Mouse (Mus musculus): ENCODE data around the gene Gimap8. TPM values are rescaled to one million over a fixed set of nuclear protein-coding genes. Genes with fewer than 3 reads are reported as not detected.

Gimap8 gene
- polyA plus RNA-seq, 1 experiment, result 0.21 TPM

- H3K4me3 ChIP-seq (ENCODE audit: control insufficient read depth, low read depth, low read length), result no peak overlapping the region
- TF ChIP-seq POLR2A (IDR thresholded peaks at IDR 0.05; ENCODE audit: control insufficient read depth, low read depth, low read length) (no peak), CTCF (IDR thresholded peaks at IDR 0.05; ENCODE audit: control insufficient read depth, insufficient read depth, insufficient replicate concordance, low read depth, low read length) (no peak)
- H3K27me3 ChIP-seq (ENCODE audit: control insufficient read depth, insufficient read depth, low read length), result no peaks in the 10 kb centered on the region
- no peak overlapping the region for H3K27ac ChIP-seq (ENCODE audit: control insufficient read depth, insufficient read depth, low read depth, low read length)
- no peaks in the 10 kb centered on the region for H3K4me1 ChIP-seq (ENCODE audit: control insufficient read depth, insufficient read depth, low read length)
- no peaks in the 10 kb centered on the region for H3K36me3 ChIP-seq (ENCODE audit: control insufficient read depth, insufficient read depth, low read length)
These were observed 9.1 kb upstream of the Gimap8 start for GRCm38 (mm10) chr6:48637811-48638500.

- H3K36me3 ChIP-seq (ENCODE audit: control insufficient read depth, insufficient read depth, low read length), result no peaks in the 10 kb centered on the region
- no peaks in the 10 kb centered on the region for H3K4me1 ChIP-seq (ENCODE audit: control insufficient read depth, insufficient read depth, low read length)
- TF ChIP-seq CTCF (IDR thresholded peaks at IDR 0.05; ENCODE audit: control insufficient read depth, insufficient read depth, insufficient replicate concordance, low read depth, low read length), result no peak
- no peak for TF ChIP-seq POLR2A (IDR thresholded peaks at IDR 0.05; ENCODE audit: control insufficient read depth, low read depth, low read length)
- no peaks in the 10 kb centered on the region for H3K27me3 ChIP-seq (ENCODE audit: control insufficient read depth, insufficient read depth, low read length)
- H3K4me3 ChIP-seq (ENCODE audit: control insufficient read depth, low read depth, low read length), result no peak overlapping the region
- no peak overlapping the region for H3K27ac ChIP-seq (ENCODE audit: control insufficient read depth, insufficient read depth, low read depth, low read length)
These were observed 8.5 kb upstream of the Gimap8 start for GRCm38 (mm10) chr6:48638553-48638952.

GRCm38 (mm10) chr6:48641391-48641790, 5.6 kb upstream of the Gimap8 start:
- H3K36me3 ChIP-seq (ENCODE audit: control insufficient read depth, insufficient read depth, low read length), result no peaks in the 10 kb centered on the region
- H3K4me1 ChIP-seq (ENCODE audit: control insufficient read depth, insufficient read depth, low read length), result no peaks in the 10 kb centered on the region; the same call in 1 of the 2 replicates
- H3K27ac ChIP-seq (ENCODE audit: control insufficient read depth, insufficient read depth, low read depth, low read length), result no peak overlapping the region
- H3K4me3 ChIP-seq (ENCODE audit: control insufficient read depth, low read depth, low read length), result no peak overlapping the region
- TF ChIP-seq CTCF (IDR thresholded peaks at IDR 0.05; ENCODE audit: control insufficient read depth, insufficient read depth, insufficient replicate concordance, low read depth, low read length), result no peak
- TF ChIP-seq POLR2A (IDR thresholded peaks at IDR 0.05; ENCODE audit: control insufficient read depth, low read depth, low read length), result no peak
- H3K27me3 ChIP-seq (ENCODE audit: control insufficient read depth, insufficient read depth, low read length), result no peaks in the 10 kb centered on the region

GRCm38 (mm10) chr6:48642764-48643292, 4.2 kb upstream of the Gimap8 start:
- no peak overlapping the region for H3K27ac ChIP-seq (ENCODE audit: control insufficient read depth, insufficient read depth, low read depth, low read length)
- H3K4me3 ChIP-seq (ENCODE audit: control insufficient read depth, low read depth, low read length), result no peak overlapping the region
- no peaks in the 10 kb centered on the region for H3K36me3 ChIP-seq (ENCODE audit: control insufficient read depth, insufficient read depth, low read length)
- H3K27me3 ChIP-seq (ENCODE audit: control insufficient read depth, insufficient read depth, low read length), result no peaks in the 10 kb centered on the region
- TF ChIP-seq CTCF (IDR thresholded peaks at IDR 0.05; ENCODE audit: control insufficient read depth, insufficient read depth, insufficient replicate concordance, low read depth, low read length) (no peak), POLR2A (IDR thresholded peaks at IDR 0.05; ENCODE audit: control insufficient read depth, low read depth, low read length) (no peak)
- H3K4me1 ChIP-seq (ENCODE audit: control insufficient read depth, insufficient read depth, low read length), result no peaks in the 10 kb centered on the region; the same call in 1 of the 2 replicates

GRCm38 (mm10) chr6:48645660-48646308, 1.2 kb upstream of the Gimap8 start:
- Histone ChIP-seq H3K36me3 (ENCODE audit: control insufficient read depth, insufficient read depth, low read length) (no peaks in the 10 kb centered on the region), H3K27me3 (ENCODE audit: control insufficient read depth, insufficient read depth, low read length) (no peaks in the 10 kb centered on the region), H3K4me1 (ENCODE audit: control insufficient read depth, insufficient read depth, low read length) (no peaks in the 10 kb centered on the region; the same call in 1 of the 2 replicates), H3K4me3 (ENCODE audit: control insufficient read depth, low read depth, low read length) (no peak overlapping the region), H3K27ac (ENCODE audit: control insufficient read depth, insufficient read depth, low read depth, low read length) (no peak overlapping the region)
- TF ChIP-seq CTCF (IDR thresholded peaks at IDR 0.05; ENCODE audit: control insufficient read depth, insufficient read depth, insufficient replicate concordance, low read depth, low read length) (peak; percentile 71; the same call in 1 of the 2 replicates), POLR2A (IDR thresholded peaks at IDR 0.05; ENCODE audit: control insufficient read depth, low read depth, low read length) (no peak)

GRCm38 (mm10) chr6:48646309-48646690, 734 bp upstream of the Gimap8 start:
- H3K4me3 ChIP-seq (ENCODE audit: control insufficient read depth, low read depth, low read length), result no peak overlapping the region
- no peak overlapping the region for H3K27ac ChIP-seq (ENCODE audit: control insufficient read depth, insufficient read depth, low read depth, low read length)
- H3K36me3 ChIP-seq (ENCODE audit: control insufficient read depth, insufficient read depth, low read length), result no peaks in the 10 kb centered on the region
- no peaks in the 10 kb centered on the region; the same call in 1 of the 2 replicates for H3K4me1 ChIP-seq (ENCODE audit: control insufficient read depth, insufficient read depth, low read length)
- H3K27me3 ChIP-seq (ENCODE audit: control insufficient read depth, insufficient read depth, low read length), result no peaks in the 10 kb centered on the region
- TF ChIP-seq POLR2A (IDR thresholded peaks at IDR 0.05; ENCODE audit: control insufficient read depth, low read depth, low read length) (no peak), CTCF (IDR thresholded peaks at IDR 0.05; ENCODE audit: control insufficient read depth, insufficient read depth, insufficient replicate concordance, low read depth, low read length) (no peak)

- Histone ChIP-seq H3K4me1 (ENCODE audit: control insufficient read depth, insufficient read depth, low read length) (no peaks in the 10 kb centered on the region; the same call in 1 of the 2 replicates), H3K27ac (ENCODE audit: control insufficient read depth, insufficient read depth, low read depth, low read length) (no peak overlapping the region), H3K36me3 (ENCODE audit: control insufficient read depth, insufficient read depth, low read length) (no peaks in the 10 kb centered on the region), H3K27me3 (ENCODE audit: control insufficient read depth, insufficient read depth, low read length) (no peaks in the 10 kb centered on the region), H3K4me3 (ENCODE audit: control insufficient read depth, low read depth, low read length) (no peak overlapping the region)
- TF ChIP-seq CTCF (IDR thresholded peaks at IDR 0.05; ENCODE audit: control insufficient read depth, insufficient read depth, insufficient replicate concordance, low read depth, low read length) (no peak), POLR2A (IDR thresholded peaks at IDR 0.05; ENCODE audit: control insufficient read depth, low read depth, low read length) (no peak)
These were observed 577 bp downstream of the Gimap8 start for GRCm38 (mm10) chr6:48647611-48648010.
